Comparison of ENCODE assay signal across 10 mouse cellular contexts in genomic region chr8:4259805-4260170, GRCm38 (mm10). TPM values are rescaled to one million over a fixed set of nuclear protein-coding genes. Genes with fewer than 3 reads are reported as not detected.
DNase-seq lines count a peak whose midpoint lies in the region; ATAC-seq and TF ChIP-seq lines count a peak whose summit lies in the region.
"Had no signal": no experiment of that assay in that cellular context is flagged by ENCODE, and none has a peak within 500 bp of the region (broad histone marks: within the 10 kb centered on the region; RNA-seq: fewer than 3 reads in every experiment).

No protein-coding gene starts in this region.

- WGBS in forebrain, embryonic 11.5 days = 84% methylated on average over 4 of the region's 4 CpGs
- WGBS in intestine, embryonic 14.5 days = 83% methylated on average over 4 of the region's 4 CpGs

- no peak overlapping the region for H3ac ChIP-seq in myocyte (ENCODE audit: control insufficient read depth, insufficient read length)

- H3K4me2 ChIP-seq in forebrain, embryonic 11.5 days (ENCODE audit: low read depth, low read length, severe bottlenecking) = no peak overlapping the region
- no peak overlapping the region for H3K4me2 ChIP-seq in intestine, embryonic 14.5 days (ENCODE audit: low read length)
- H3K4me2 ChIP-seq in myocyte (ENCODE audit: low read depth) = peak overlapping the region; percentile 65

- no peak overlapping the region for H3K4me3 ChIP-seq in layer of hippocampus, adult 2 months
- H3K4me3 ChIP-seq in forebrain, embryonic 11.5 days (ENCODE audit: low read depth, low read length) = no peak overlapping the region
- no peak overlapping the region for H3K4me3 ChIP-seq in intestine, embryonic 14.5 days (ENCODE audit: low read depth, low read length)
- no peak overlapping the region for H3K4me3 ChIP-seq in myocyte

- no peak for DNase-seq in layer of hippocampus, adult 2 months (ENCODE audit: low spot score in 2 of 2)
- no peak for DNase-seq in layer of hippocampus, postnatal 10 days (ENCODE audit: low spot score in 2 of 2)
- no peak for DNase-seq in forebrain, embryonic 11.5 days (ENCODE audit: low spot score)
- no peak for DNase-seq in intestine, embryonic 14.5 days (ENCODE audit: low spot score)
- DNase-seq in cerebellum, adult 18-20 months = no peak
- DNase-seq in embryo, embryonic 10.5 days (ENCODE audit: low spot score) = no peak
- DNase-seq in adrenal gland, postnatal 36 days = no peak

- TF ChIP-seq POLR2A in myocyte (IDR thresholded peaks at IDR 0.05; ENCODE audit: insufficient read length, low read depth) = no peak

- no peak for ATAC-seq in forebrain, embryonic 11.5 days (replicated peaks; ENCODE audit: low FRiP score)
- no peak for ATAC-seq in intestine, embryonic 14.5 days (replicated peaks; ENCODE audit: low FRiP score, low TSS enrichment, low read depth)

- H3K36me3 ChIP-seq in forebrain, embryonic 11.5 days (ENCODE audit: control insufficient read depth, insufficient read depth, low read length) = peaks cover 4% of the 10 kb centered on the region; the same call in 1 of the 2 replicates
- H3K36me3 ChIP-seq in intestine, embryonic 14.5 days (ENCODE audit: control insufficient read depth, insufficient read depth, low read length) = peaks cover 70% of the 10 kb centered on the region
- peaks cover 15% of the 10 kb centered on the region for H3K36me3 ChIP-seq in myocyte (ENCODE audit: control insufficient read depth, insufficient read depth)

- peak overlapping the region; percentile 86; the same call in 1 of the 2 replicates for H3K9ac ChIP-seq in forebrain, embryonic 11.5 days (ENCODE audit: low read length)
- H3K9ac ChIP-seq in intestine, embryonic 14.5 days (ENCODE audit: low read length) = peak overlapping the region; percentile 25; the same call in 1 of the 2 replicates

- TF ChIP-seq CTCF in layer of hippocampus, adult 2 months (conservative IDR thresholded peaks at IDR 0.05) = no peak

- H3K9me3 ChIP-seq in forebrain, embryonic 11.5 days (ENCODE audit: control insufficient read depth, low read length) = no peaks in the 10 kb centered on the region
- no peaks in the 10 kb centered on the region for H3K9me3 ChIP-seq in intestine, embryonic 14.5 days (ENCODE audit: control insufficient read depth, low read length)
- H3K9me3 ChIP-seq: G1E had no signal

- H3K4me1 ChIP-seq in forebrain, embryonic 11.5 days (replicated peaks; ENCODE audit: control insufficient read depth, insufficient read depth, low read length) = peaks cover 19% of the 10 kb centered on the region
- peaks cover 16% of the 10 kb centered on the region for H3K4me1 ChIP-seq in intestine, embryonic 14.5 days (replicated peaks; ENCODE audit: control insufficient read depth, insufficient read depth, low read length)

- no peaks in the 10 kb centered on the region for H3K27me3 ChIP-seq in forebrain, embryonic 11.5 days (ENCODE audit: control insufficient read depth, insufficient read depth, low read length)
- H3K27me3 ChIP-seq in intestine, embryonic 14.5 days (replicated peaks; ENCODE audit: control insufficient read depth, insufficient read depth, low read length) = no peaks in the 10 kb centered on the region
- no peaks in the 10 kb centered on the region for H3K27me3 ChIP-seq in myocyte (ENCODE audit: control insufficient read depth, insufficient read depth, insufficient read length)

- H3K79me2 ChIP-seq in myocyte (ENCODE audit: control insufficient read depth, insufficient read depth) = no peaks in the 10 kb centered on the region

- H3K27ac ChIP-seq in layer of hippocampus, adult 2 months = peak overlapping the region; percentile 97
- H3K27ac ChIP-seq in forebrain, embryonic 11.5 days (ENCODE audit: low read depth, low read length) = no peak overlapping the region; the same call in 1 of the 2 replicates
- peak overlapping the region; percentile 83; the same call in 1 of the 2 replicates for H3K27ac ChIP-seq in intestine, embryonic 14.5 days (ENCODE audit: low read depth)

TF ChIP-seq in myocyte, 11 proteins besides CTCF, POLR2A, EP300 and RAD21:
- no peak for TF ChIP-seq USF1 (IDR thresholded peaks at IDR 0.05; ENCODE audit: low read depth)
- TF ChIP-seq TCF12 (IDR thresholded peaks at IDR 0.05; ENCODE audit: insufficient read depth, poor library complexity, severe bottlenecking) = no peak
- TF ChIP-seq MYOD1 (IDR thresholded peaks at IDR 0.05; ENCODE audit: control insufficient read depth in 1 of 3, insufficient read length in 2 of 3, low read depth in 2 of 3) = no peak
- TF ChIP-seq TCF3 (IDR thresholded peaks at IDR 0.05; ENCODE audit: insufficient read length, low read depth) = no peak
- no peak for TF ChIP-seq SRF (IDR thresholded peaks at IDR 0.05; ENCODE audit: control insufficient read depth, insufficient read length, low read depth)
- no peak for TF ChIP-seq MAX (IDR thresholded peaks at IDR 0.05; ENCODE audit: low read depth)

RNA-seq across cellular contexts. Expression of gene Ctxn1, which starts 0.7 kb away (rescaled TPM):
- 100 to 1,000 TPM; 515 to 555 TPM for total RNA-seq in layer of hippocampus, adult 2 months (2021)
- 100 to 1,000 TPM; 450 to 459 TPM for total RNA-seq in layer of hippocampus, postnatal 10 days (2021)
- polyA plus RNA-seq in forebrain, embryonic 11.5 days (2014; fragmentation: Nextera tagmentation; extraction: Ambion mirVana) = 153 and 167 TPM in 2 replicates
- polyA plus RNA-seq in intestine, embryonic 14.5 days (2014; fragmentation: Nextera tagmentation; extraction: Ambion mirVana) = 78.8 and 79.2 TPM in 2 replicates
- polyA plus RNA-seq in myocyte (2012; fragmentation: generic; extraction: Trizol) = 32.6 TPM
- 1 to 10 TPM; 5.5 to 7.3 TPM for total RNA-seq in adrenal gland, postnatal 36 days (2021)

RNA-seq across cellular contexts. Expression of gene Snapc2, which starts 6.9 kb away (rescaled TPM):
- 10 to 100 TPM; 27.7 to 27.8 TPM for total RNA-seq in layer of hippocampus, adult 2 months (2021)
- 10 to 100 TPM; 27.1 to 31.2 TPM for total RNA-seq in layer of hippocampus, postnatal 10 days (2021)
- 64.4 and 77.5 TPM in 2 replicates for polyA plus RNA-seq in forebrain, embryonic 11.5 days (2014; fragmentation: Nextera tagmentation; extraction: Ambion mirVana)
- 52.7 and 57.1 TPM in 2 replicates for polyA plus RNA-seq in intestine, embryonic 14.5 days (2014; fragmentation: Nextera tagmentation; extraction: Ambion mirVana)
- polyA plus RNA-seq in myocyte (2012; fragmentation: generic; extraction: Trizol) = 36.2 TPM
- total RNA-seq in adrenal gland, postnatal 36 days (2021) = 10 to 100 TPM; 25.6 to 32.1 TPM

RNA-seq across cellular contexts. Expression of gene Tgfbr3l, which starts 11.8 kb away (rescaled TPM):
- 10 to 100 TPM; 18.0 to 20.3 TPM for total RNA-seq in layer of hippocampus, adult 2 months (2021)
- 1 to 10 TPM; 8.3 to 9.8 TPM for total RNA-seq in layer of hippocampus, postnatal 10 days (2021)
- 3.3 and 4.0 TPM in 2 replicates for polyA plus RNA-seq in forebrain, embryonic 11.5 days (2014; fragmentation: Nextera tagmentation; extraction: Ambion mirVana)
- polyA plus RNA-seq in intestine, embryonic 14.5 days (2014; fragmentation: Nextera tagmentation; extraction: Ambion mirVana) = 3.3 and 4.0 TPM in 2 replicates
- 1.4 TPM for polyA plus RNA-seq in myocyte (2012; fragmentation: generic; extraction: Trizol)
- 10 to 100 TPM; 11.1 to 11.5 TPM for total RNA-seq in adrenal gland, postnatal 36 days (2021)

RNA-seq across cellular contexts. Expression of gene Timm44, which starts 15.9 kb away (rescaled TPM):
- total RNA-seq in layer of hippocampus, adult 2 months (2021) = 10 to 100 TPM; 73.9 to 78.8 TPM
- total RNA-seq in layer of hippocampus, postnatal 10 days (2021) = 10 to 100 TPM; 70.8 to 77.2 TPM
- 67.0 and 75.3 TPM in 2 replicates for polyA plus RNA-seq in forebrain, embryonic 11.5 days (2014; fragmentation: Nextera tagmentation; extraction: Ambion mirVana)
- polyA plus RNA-seq in intestine, embryonic 14.5 days (2014; fragmentation: Nextera tagmentation; extraction: Ambion mirVana) = 89.8 and 92.7 TPM in 2 replicates
- 45.6 TPM for polyA plus RNA-seq in myocyte (2012; fragmentation: generic; extraction: Trizol)
- 10 to 100 TPM; 93.2 to 96.9 TPM for total RNA-seq in adrenal gland, postnatal 36 days (2021)

RNA-seq across cellular contexts. Expression of gene Gm49320, which starts 21.1 kb away (rescaled TPM):
- 1 to 10 TPM; 1.1 to 2.4 TPM for total RNA-seq in layer of hippocampus, adult 2 months (2021)
- under 1 TPM in 1 of 2 experiments, not detected in 1; 0.73 TPM for total RNA-seq in layer of hippocampus, postnatal 10 days (2021)
- polyA plus RNA-seq in forebrain, embryonic 11.5 days (2014; fragmentation: Nextera tagmentation; extraction: Ambion mirVana) = 0.88 and 0.90 TPM in 2 replicates
- 1.4 and 1.7 TPM in 2 replicates for polyA plus RNA-seq in intestine, embryonic 14.5 days (2014; fragmentation: Nextera tagmentation; extraction: Ambion mirVana)
- 0.36 TPM for polyA plus RNA-seq in myocyte (2012; fragmentation: generic; extraction: Trizol)
- total RNA-seq in adrenal gland, postnatal 36 days (2021) = 1 to 10 TPM in 1 of 2 experiments, not detected in 1; 1.7 TPM
- total RNA-seq: heart, postnatal 25 days had no signal

Comparison
In these comparisons a context has a peak if more than half of its experiments do, and no peak if none do; other contexts are left out.
1. RNA of gene Ctxn1, which starts 0.7 kb away (total RNA-seq): 515 to 555 TPM in layer of hippocampus, adult 2 months and 450 to 459 TPM in layer of hippocampus, postnatal 10 days; 5.5 to 7.3 TPM in adrenal gland, postnatal 36 days; every median in the first group is over 10 times any median in the second.